Mouse (Mus musculus) naive thymus-derived CD4-positive, alpha-beta T cell, adult 5 months (primary cell): ENCODE data around the gene Gm21958. TPM values are rescaled to one million over a fixed set of nuclear protein-coding genes. Genes with fewer than 3 reads are reported as not detected.

Source experiments
- polyA plus RNA-seq: library from polyadenylated mRNA; unstranded; fragments of 100-300 nt; shearing (Covaris generic); gene quantifications from one replicate; pipeline ENCODE4 v1.2.1, GENCODE M21; 2017

Gene Gm21958
- polyA plus RNA-seq: not detected

GRCm38 (mm10) chr3:54714253-54714652 lies at the start of gene Gm21958:
Gm21958 (minus strand) TSS chr3:54714353.

DNA sequence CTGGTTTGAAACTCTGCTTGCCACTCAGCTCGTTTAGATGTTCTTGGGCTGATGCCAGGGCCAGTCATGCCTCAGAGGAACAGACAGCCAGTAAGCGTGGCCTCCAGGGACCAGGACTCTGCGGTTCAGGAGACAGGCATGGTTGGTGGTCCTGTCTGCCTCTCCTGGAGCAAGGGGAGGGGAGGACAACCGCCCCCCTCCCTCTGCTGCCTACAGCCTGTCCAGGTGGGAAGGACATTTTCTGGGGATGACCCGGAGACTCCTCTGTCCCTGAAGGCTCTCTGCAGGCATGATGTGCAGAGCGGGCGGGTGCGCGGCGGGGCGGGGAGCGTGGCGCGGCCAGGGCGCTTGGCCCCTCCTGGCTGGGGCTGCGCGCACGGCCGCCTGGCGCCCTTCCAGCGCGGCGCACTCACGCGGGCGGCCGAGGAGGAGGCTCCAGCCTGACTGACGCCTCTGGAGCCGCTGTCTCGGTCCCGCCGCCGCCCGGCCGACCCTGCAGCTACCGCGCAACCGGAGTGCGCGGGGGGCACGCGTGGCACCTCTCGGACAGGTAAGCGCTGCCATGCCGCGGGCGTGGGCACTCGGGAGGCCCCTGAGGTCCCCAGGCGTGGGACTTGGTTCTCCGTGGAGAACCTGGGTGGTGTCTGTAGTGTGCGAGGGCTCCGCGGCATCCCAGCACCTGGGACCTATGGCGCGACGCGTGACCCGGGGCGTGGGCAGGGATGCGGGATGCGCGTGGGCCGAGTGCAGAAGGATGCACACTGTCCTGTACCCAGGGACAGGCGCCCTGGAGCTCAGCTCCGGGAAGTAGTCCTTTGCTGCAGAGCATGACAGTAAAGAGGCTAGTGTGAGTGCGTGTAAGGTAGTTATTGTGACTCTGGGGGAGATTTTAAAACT lies 41.2 kb upstream of the Gm21958 start, which contains the start of gene Smad9:
Gene Smad9 (plus strand): TSS at position 438 of the 897 bp plus-strand sequence.

DNA sequence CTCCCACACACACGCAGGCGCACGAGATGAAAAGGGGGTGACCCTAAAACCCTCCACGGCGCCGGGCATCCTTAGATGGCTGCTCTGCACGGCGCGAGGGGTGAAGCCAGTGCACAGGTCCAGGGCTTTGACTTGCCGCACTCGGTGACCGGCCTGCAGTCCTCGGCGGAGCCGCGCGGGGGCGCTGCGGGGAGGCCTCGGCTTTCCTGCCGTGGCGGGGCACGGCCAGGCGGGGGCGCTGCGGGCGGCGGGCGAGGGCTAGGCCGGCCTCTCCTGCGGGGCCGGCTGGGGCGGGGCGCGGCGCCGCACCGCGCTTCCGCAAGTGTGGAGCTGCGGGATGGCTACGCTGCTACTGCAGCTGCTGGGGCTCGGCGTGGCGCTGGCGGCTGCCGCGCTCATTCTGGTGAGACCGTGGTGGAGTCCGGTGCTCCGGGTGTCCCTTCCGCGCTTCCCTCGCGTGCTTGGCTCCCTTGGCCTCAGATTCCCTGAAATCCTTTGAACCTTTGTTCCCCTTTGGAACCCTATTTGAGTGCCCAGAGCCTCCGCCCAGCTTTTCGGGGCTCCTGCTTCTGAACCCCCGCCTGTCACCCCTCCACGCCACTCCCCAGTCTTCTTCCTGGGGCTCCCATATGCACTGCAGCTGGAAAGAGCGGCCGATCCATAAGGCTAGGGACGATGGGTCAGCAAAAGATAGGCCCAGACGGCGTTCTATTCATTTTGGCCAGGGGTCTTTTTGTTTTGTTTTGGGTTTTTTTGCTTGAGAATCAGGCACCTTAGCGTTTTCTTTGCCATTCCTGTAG lies 21.3 kb upstream of the Gm21958 start, which contains the start of the genes Exosc8 and Alg5:
Gene Exosc8 (minus strand): TSS at position 147 of the 800 bp plus-strand sequence.
Gene Alg5 (plus strand): TSS at position 293 of the 800 bp plus-strand sequence.

GRCm38 (mm10) chr3:54692202-54693055 lies 21.7 kb downstream of the Gm21958 start, which contains the start of gene Supt20:
Supt20 (plus strand) TSS chr3:54692807.

Other genes starting within 250 kb of the Gm21958 start
- gene Supt20, start 21.5 kb downstream of the Gm21958 start, polyA plus RNA-seq: 184 TPM
- gene Exosc8, start 21.0 kb upstream of the Gm21958 start, polyA plus RNA-seq: 120 TPM
- 51.3 TPM for gene Alg5, start 21.2 kb upstream of the Gm21958 start, polyA plus RNA-seq
- not detected for gene Smad9, start 41.2 kb upstream of the Gm21958 start, polyA plus RNA-seq
- 94.5 TPM for gene Rfxap, start 93.4 kb upstream of the Gm21958 start, polyA plus RNA-seq
- gene Sertm1, start 201.5 kb upstream of the Gm21958 start, polyA plus RNA-seq: not detected